Mouse (Mus musculus) thymus, postnatal 14 days (tissue): ENCODE measurements at regions not wholly inside any gene's neighbourhood (a gene's known extent, or its start where the extent isn't known, plus 50 kb on each side); places are given as distances from the start of the nearest gene placed in this dataset.

Experiments used
- DNase-seq: peaks from one replicate; pipeline ENCODE4 v3.0.0; 2021

- no peak for DNase-seq
These were observed 1141.6 kb upstream of the A1bg start for GRCm38 (mm10) chr15:62064399-62064798.

GRCm38 (mm10) chr15:62057449-62057848 is 1134.6 kb upstream of the A1bg start:
- no peak for DNase-seq

GRCm38 (mm10) chr15:62056889-62057288 is 1134.1 kb upstream of the A1bg start:
- DNase-seq: no peak

- DNase-seq: no peak
These were observed 1133.6 kb upstream of the A1bg start for GRCm38 (mm10) chr15:62056401-62056800.

GRCm38 (mm10) chr15:62055011-62055410 is 1132.2 kb upstream of the A1bg start:
- no peak for DNase-seq

GRCm38 (mm10) chr15:62053420-62054239 is 1130.8 kb upstream of the A1bg start:
- DNase-seq: no peak

- DNase-seq: no peak
These were observed 1126.6 kb upstream of the A1bg start for GRCm38 (mm10) chr15:62049416-62049815.

GRCm38 (mm10) chr15:62048981-62049380 is 1126.2 kb upstream of the A1bg start:
- no peak for DNase-seq

- DNase-seq: no peak
These were observed 1123.5 kb upstream of the A1bg start for GRCm38 (mm10) chr15:62046276-62046675.

GRCm38 (mm10) chr15:62044654-62045335 is 1122.0 kb upstream of the A1bg start:
- no peak for DNase-seq

GRCm38 (mm10) chr15:62043617-62044392 is 1121.0 kb upstream of the A1bg start:
- no peak for DNase-seq

GRCm38 (mm10) chr15:62042924-62043504 is 1120.2 kb upstream of the A1bg start:
- no peak for DNase-seq
